ENCODE assay signal across 29 mouse cellular contexts in genomic region chr1:168079394-168079767, GRCm38 (mm10).
DNase-seq lines count a peak whose midpoint lies in the region; ATAC-seq and TF ChIP-seq lines count a peak whose summit lies in the region.
"Had no signal": no experiment of that assay in that cellular context is flagged by ENCODE, and none has a peak within 500 bp of the region (broad histone marks: within the 10 kb centered on the region; RNA-seq: fewer than 3 reads in every experiment).

No protein-coding gene starts in this region.

- no peaks in the 10 kb centered on the region for H3K36me3 ChIP-seq in lung, embryonic 15.5 days
- H3K36me3 ChIP-seq in lung, postnatal 0 days (ENCODE audit: insufficient read depth, low read length): no peaks in the 10 kb centered on the region
- H3K36me3 ChIP-seq: embryonic facial prominence, embryonic 10.5 days; embryonic facial prominence, embryonic 13.5 days; heart, embryonic 15.5 days; hindbrain, embryonic 10.5 days; hindbrain, embryonic 13.5 days had no signal

- H3K4me3 ChIP-seq in lung, embryonic 15.5 days: no peak overlapping the region
- no peak overlapping the region for H3K4me3 ChIP-seq in lung, postnatal 0 days (ENCODE audit: low read depth, low read length)
- H3K4me3 ChIP-seq: embryonic facial prominence, embryonic 10.5 days; embryonic facial prominence, embryonic 13.5 days; erythroblast, embryonic 14.5 days; forebrain, embryonic 13.5 days; heart, embryonic 15.5 days; hindbrain, embryonic 10.5 days; hindbrain, embryonic 13.5 days had no signal

- TF ChIP-seq EP300 in lung, postnatal 0 days (IDR thresholded peaks at IDR 0.05): no peak

- H3K4me2 ChIP-seq in lung, embryonic 15.5 days: no peak overlapping the region
- no peak overlapping the region for H3K4me2 ChIP-seq in lung, postnatal 0 days (replicated peaks; ENCODE audit: low read depth, low read length)
- H3K4me2 ChIP-seq: embryonic facial prominence, embryonic 13.5 days; forebrain, embryonic 13.5 days; heart, embryonic 11.5 days; heart, embryonic 15.5 days; hindbrain, embryonic 13.5 days had no signal

- no peak overlapping the region for H3K9ac ChIP-seq in lung, embryonic 15.5 days
- no peak overlapping the region for H3K9ac ChIP-seq in lung, postnatal 0 days (replicated peaks; ENCODE audit: low read depth)
- H3K9ac ChIP-seq: embryonic facial prominence, embryonic 13.5 days; forebrain, embryonic 13.5 days; heart, embryonic 15.5 days; hindbrain, embryonic 13.5 days had no signal

- H3K9me3 ChIP-seq in lung, embryonic 15.5 days: no peaks in the 10 kb centered on the region
- no peaks in the 10 kb centered on the region for H3K9me3 ChIP-seq in lung, postnatal 0 days (ENCODE audit: low read length)
- H3K9me3 ChIP-seq: embryonic facial prominence, embryonic 10.5 days; embryonic facial prominence, embryonic 13.5 days; forebrain, embryonic 13.5 days; heart, embryonic 15.5 days; hindbrain, embryonic 10.5 days; hindbrain, embryonic 13.5 days had no signal

- no peak for DNase-seq in frontal cortex, postnatal 25 days (ENCODE audit: low spot score in 2 of 2)
- DNase-seq in lung, postnatal 4 days: no peak
- DNase-seq in lung, postnatal 14 days: peak; percentile 9
- DNase-seq in lung, postnatal 0 days (ENCODE audit: low spot score): no peak
- DNase-seq in brain, adult 2 months (ENCODE audit: low read depth, low spot score): peak; percentile 18
- DNase-seq: adrenal gland, adult 8-10 months; cerebellum, adult 11-12 months; cerebellum, adult 8-10 months; cerebellum, postnatal 36 days; embryo, embryonic 11 days; gastrocnemius, postnatal 10 days; gastrocnemius, postnatal 36 days; heart, postnatal 10 days; heart, postnatal 36 days had no signal

- no peak overlapping the region for H3K27ac ChIP-seq in lung, embryonic 15.5 days
- H3K27ac ChIP-seq in lung, postnatal 0 days (ENCODE audit: low read length): no peak overlapping the region
- H3K27ac ChIP-seq: embryonic facial prominence, embryonic 10.5 days; embryonic facial prominence, embryonic 13.5 days; forebrain, embryonic 13.5 days; heart, embryonic 15.5 days; hindbrain, embryonic 10.5 days; hindbrain, embryonic 13.5 days had no signal

- ATAC-seq in frontal cortex, adult (ENCODE audit: low TSS enrichment): peak; percentile 67
- ATAC-seq in lung, embryonic 15.5 days (ENCODE audit: borderline replicate concordance, extremely low read depth, low FRiP score, low TSS enrichment): 0 out of 2 replicates have a peak, but pooled peaks have one; percentile 42
- no peak for ATAC-seq in lung, postnatal 0 days
- no peak for ATAC-seq in megakaryocyte-erythroid progenitor cell, adult 5-6 weeks (replicated peaks; ENCODE audit: low FRiP score, low TSS enrichment, poor library complexity, severe bottlenecking)
- ATAC-seq: activated CD4-positive, CD25-positive, alpha-beta regulatory T cell, adult 4 months; CD4-positive, CD25-positive, alpha-beta regulatory T cell, adult 4 months; forebrain, embryonic 13.5 days; forebrain, embryonic 16.5 days; hindbrain, embryonic 16.5 days had no signal

- TF ChIP-seq CTCF in lung, postnatal 0 days (IDR thresholded peaks at IDR 0.05): no peak

- 84% methylated on average over 6 of the region's 6 CpGs for WGBS in lung, embryonic 15.5 days
- WGBS in lung, postnatal 0 days: 79% methylated on average over 6 of the region's 6 CpGs

- no peaks in the 10 kb centered on the region for H3K4me1 ChIP-seq in lung, embryonic 15.5 days
- no peaks in the 10 kb centered on the region for H3K4me1 ChIP-seq in lung, postnatal 0 days (ENCODE audit: insufficient read depth, low read depth, low read length)
- H3K4me1 ChIP-seq: embryonic facial prominence, embryonic 13.5 days; forebrain, embryonic 13.5 days; heart, embryonic 15.5 days; hindbrain, embryonic 10.5 days; hindbrain, embryonic 13.5 days had no signal

- no peaks in the 10 kb centered on the region for H3K27me3 ChIP-seq in lung, embryonic 15.5 days
- no peaks in the 10 kb centered on the region for H3K27me3 ChIP-seq in lung, postnatal 0 days (replicated peaks; ENCODE audit: insufficient read depth, low read length)
- H3K27me3 ChIP-seq: embryonic facial prominence, embryonic 13.5 days; forebrain, embryonic 13.5 days; heart, embryonic 15.5 days; hindbrain, embryonic 13.5 days had no signal

Comparison
In these comparisons a context has a peak if more than half of its experiments do, and no peak if none do; other contexts are left out.
1. ATAC-seq: peak in frontal cortex, adult (single experiment) and lung, embryonic 15.5 days (single experiment); none in lung, postnatal 0 days (single experiment) and megakaryocyte-erythroid progenitor cell, adult 5-6 weeks (single experiment).
2. DNase-seq: peak in lung, postnatal 14 days (single experiment) and brain, adult 2 months (single experiment); none in frontal cortex, postnatal 25 days (0 of 2), lung, postnatal 4 days (0 of 2) and lung, postnatal 0 days (single experiment).